Mouse (Mus musculus): ENCODE results near the gene Abraxas1.
A peak's percentile ranks its signal among the peaks of the same experiment; 100 is the strongest.

Gene Abraxas1

DNA sequence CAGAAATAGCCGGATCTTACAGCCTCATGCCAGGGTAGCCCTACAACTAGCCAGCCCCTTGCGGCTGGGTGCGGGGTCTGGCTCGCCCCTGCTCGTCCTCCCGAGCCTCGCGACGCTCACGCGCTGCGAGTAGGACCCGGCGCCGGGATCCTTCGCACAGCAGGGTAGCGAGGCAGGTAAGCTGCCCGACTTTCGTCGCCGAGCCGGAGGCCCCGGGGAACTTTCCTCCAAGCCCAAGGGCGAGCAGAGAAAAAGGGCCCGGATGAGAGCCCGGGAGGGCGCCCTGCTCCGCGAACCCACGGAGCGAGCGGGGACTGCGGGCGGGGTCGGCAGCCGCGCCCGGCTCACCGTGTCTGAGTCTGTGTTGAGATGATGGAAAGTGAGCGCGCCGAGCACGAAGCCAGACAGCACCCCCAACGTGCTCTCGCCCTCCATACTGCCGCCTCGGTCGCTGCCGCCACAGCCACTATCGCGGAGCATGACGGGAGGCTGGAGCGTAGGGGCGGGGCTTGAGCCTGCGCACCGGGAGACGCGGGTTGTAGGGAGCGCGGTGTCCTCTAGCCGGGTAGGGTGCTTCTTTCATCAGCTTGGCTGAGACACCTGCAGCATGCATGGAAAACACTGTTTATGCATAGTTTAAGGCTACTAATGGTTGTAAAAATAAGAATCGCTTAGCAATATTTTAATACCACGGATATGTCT, at the start of gene Abraxas1:
Gene Abraxas1 (minus strand): TSS at position 483 of the 702 bp plus-strand sequence.
- peak; percentile 93 for DNase-seq (ENCODE audit: low read depth, low spot score)

- DNase-seq (ENCODE audit: low read depth, low spot score) = peak; percentile 25
Measured at GRCm38 (mm10) chr5:100869197-100869895, 48.6 kb upstream of the Abraxas1 start.

GRCm38 (mm10) chr5:100866183-100866582, 45.4 kb upstream of the Abraxas1 start:
- DNase-seq (ENCODE audit: low read depth, low spot score) = no peak

DNA sequence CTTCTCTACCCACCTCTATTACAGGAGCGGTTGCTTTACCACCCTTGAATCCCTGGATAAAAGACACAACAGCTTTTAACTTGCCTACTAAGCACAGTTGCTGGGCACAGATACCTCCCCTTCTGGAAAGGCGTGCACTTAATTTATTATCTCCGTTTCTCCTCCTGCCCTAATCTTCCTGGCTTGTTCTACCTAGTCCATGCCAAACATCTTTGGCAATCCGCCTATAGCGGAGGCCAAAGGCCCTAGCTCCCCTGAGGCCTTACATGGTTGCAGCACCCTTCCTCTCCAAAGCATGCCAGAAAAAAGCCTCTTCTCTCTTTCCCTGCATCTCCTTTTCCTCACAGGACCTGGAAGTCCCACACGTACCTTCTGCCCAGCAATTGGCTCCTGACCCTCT, 43.7 kb upstream of the Abraxas1 start:
- DNase-seq (ENCODE audit: low read depth, low spot score) = no peak

- no peak for DNase-seq (ENCODE audit: low read depth, low spot score)
Measured at GRCm38 (mm10) chr5:100863091-100863490, 42.3 kb upstream of the Abraxas1 start.

GRCm38 (mm10) chr5:100861811-100862210, 41.0 kb upstream of the Abraxas1 start:
- DNase-seq (ENCODE audit: low read depth, low spot score) = no peak

DNA sequence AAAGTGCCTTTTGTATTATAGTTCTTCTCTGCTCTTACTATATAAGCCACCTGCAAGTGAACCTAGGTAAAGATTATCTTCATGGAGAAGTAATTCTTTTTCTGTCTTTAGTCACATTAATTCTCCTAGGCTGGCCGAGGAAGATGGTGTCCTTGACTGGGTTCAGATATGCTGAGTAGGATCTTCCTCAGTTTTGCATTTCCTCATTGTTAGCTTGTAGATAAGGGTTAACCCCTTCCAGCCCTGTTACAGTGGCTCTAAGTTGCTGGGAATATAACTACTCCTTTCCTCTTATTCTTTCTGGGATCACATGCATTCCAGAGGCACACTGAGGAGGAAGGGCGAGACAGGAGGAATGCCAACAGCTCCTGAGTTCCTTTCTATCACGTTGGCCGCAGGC, 40.4 kb upstream of the Abraxas1 start:
- no peak for DNase-seq (ENCODE audit: low read depth, low spot score)

DNA sequence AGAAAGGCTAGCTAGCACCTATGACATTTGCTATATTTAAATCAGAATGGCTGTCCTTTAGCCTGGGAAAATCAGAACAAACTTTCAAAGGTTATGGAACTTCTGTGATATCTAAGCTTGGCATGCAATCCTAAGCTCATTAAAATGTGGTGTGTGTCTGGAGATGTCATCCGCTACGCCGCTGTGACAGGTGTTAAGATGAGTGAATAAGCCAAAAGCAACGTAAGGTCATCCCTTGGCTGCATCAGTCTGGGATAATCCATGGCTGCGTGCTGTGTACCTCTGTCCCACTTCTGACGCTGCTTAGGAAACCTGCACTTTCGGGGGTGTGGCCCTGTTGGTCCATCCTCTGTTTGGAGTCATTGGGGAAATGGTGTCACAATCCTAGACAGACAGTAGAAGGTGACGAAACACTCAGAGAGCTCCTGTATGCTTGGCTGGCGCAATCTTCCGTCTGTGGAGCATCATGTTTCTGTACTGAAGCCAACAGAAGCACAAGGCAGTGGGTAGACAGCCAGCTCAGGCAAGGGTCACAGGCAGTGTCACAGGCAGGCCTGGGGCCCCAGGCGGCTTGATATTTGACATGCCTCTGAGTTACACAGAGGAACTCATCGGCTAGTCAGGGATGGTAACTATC, 39.8 kb upstream of the Abraxas1 start:
- DNase-seq (ENCODE audit: low read depth, low spot score) = no peak

GRCm38 (mm10) chr5:100856552-100856951, 35.8 kb upstream of the Abraxas1 start:
- DNase-seq (ENCODE audit: low read depth, low spot score) = peak; percentile 69

DNA sequence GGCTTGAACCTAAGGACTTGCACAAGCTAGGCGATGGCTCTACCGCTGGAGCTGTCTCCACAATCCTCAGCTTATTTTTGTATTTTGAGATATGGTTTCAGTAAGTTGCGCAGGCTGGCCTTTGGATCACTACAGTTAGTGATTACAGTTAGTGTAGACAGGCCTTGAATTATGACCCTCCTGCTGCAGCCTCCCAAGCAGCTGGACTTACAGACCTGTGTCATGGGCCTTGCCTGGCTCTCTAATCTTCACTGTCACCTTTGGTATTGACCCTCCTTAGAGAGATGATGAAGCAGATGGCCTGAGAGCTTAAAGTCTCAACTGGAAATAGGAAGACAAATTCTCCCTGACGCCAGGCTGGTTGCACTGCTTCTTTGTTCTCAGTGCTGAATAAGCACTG, 33.2 kb upstream of the Abraxas1 start:
- no peak for DNase-seq (ENCODE audit: low read depth, low spot score)

GRCm38 (mm10) chr5:100847143-100847542, 26.4 kb upstream of the Abraxas1 start:
- peak; percentile 73 for DNase-seq (ENCODE audit: low read depth, low spot score)

DNA sequence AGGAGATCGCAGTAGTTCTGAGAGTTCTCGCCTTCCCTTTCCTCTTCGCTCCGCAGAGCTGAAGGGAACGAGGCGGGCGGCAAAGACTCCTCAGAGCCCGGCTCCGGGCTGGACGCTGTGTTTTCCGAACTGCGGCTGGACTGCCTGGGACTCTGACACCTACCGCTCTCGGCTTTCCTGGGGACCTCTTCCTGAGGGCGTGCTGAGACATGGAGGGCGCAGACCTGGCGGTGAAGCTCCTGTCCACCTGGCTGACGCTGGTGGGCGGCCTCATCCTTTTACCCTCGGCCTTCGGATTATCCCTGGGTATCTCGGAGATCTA, 25.8 kb upstream of the Abraxas1 start:
- no peak for DNase-seq (ENCODE audit: low read depth, low spot score)

GRCm38 (mm10) chr5:100845848-100846598, 25.3 kb upstream of the Abraxas1 start:
- DNase-seq (ENCODE audit: low read depth, low spot score) = peak; percentile 85

DNA sequence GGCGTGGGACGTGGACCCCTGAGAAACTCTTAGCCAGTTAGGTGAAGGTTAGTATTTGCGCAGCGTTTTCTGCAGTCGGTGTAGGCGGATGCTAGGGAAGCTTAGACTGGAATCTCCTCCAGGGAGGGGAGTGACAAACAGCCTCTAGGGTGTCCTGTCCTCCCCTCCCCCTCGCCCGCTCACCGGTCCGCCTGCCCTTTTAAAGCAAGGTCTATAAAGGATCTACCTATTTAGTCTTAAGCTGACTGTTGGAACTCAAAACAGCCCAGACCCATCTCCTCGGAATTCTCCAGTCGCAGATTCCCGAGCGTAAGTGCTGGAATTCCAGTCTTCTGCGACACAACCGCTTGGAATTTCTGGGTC, 24.7 kb upstream of the Abraxas1 start, which contains the start of gene Gpat3:
Gene Gpat3 (plus strand): TSS at position 229 of the 363 bp plus-strand sequence.
- no peak for DNase-seq (ENCODE audit: low read depth, low spot score)

GRCm38 (mm10) chr5:100844485-100844884, 23.7 kb upstream of the Abraxas1 start:
- no peak for DNase-seq (ENCODE audit: low read depth, low spot score)

DNA sequence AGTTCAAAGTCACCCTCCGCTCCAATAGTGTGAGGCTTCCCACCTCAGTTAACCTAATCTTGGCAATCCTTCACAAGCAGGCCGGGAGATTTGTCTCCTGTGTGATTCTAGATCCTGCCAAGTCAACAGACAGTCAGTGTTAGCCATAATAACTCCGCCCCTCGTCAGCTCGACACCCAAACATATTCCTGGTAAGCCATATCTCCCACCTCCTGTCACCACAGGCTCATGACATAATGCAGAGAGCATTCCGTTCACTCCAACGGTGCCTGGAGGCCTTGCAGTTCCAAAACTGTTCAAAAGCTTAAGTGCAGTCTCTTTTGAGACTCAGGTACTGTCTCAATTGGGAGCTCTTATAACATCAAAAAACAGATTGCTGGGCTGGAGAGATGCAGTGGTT, 17.1 kb upstream of the Abraxas1 start:
- no peak for DNase-seq (ENCODE audit: low read depth, low spot score)

- DNase-seq (ENCODE audit: low read depth, low spot score) = no peak
Measured at GRCm38 (mm10) chr5:100835862-100836538, 15.2 kb upstream of the Abraxas1 start.

GRCm38 (mm10) chr5:100833841-100834240, 13.1 kb upstream of the Abraxas1 start:
- no peak for DNase-seq (ENCODE audit: low read depth, low spot score)

GRCm38 (mm10) chr5:100832680-100833079, 11.9 kb upstream of the Abraxas1 start:
- no peak for DNase-seq (ENCODE audit: low read depth, low spot score)

DNA sequence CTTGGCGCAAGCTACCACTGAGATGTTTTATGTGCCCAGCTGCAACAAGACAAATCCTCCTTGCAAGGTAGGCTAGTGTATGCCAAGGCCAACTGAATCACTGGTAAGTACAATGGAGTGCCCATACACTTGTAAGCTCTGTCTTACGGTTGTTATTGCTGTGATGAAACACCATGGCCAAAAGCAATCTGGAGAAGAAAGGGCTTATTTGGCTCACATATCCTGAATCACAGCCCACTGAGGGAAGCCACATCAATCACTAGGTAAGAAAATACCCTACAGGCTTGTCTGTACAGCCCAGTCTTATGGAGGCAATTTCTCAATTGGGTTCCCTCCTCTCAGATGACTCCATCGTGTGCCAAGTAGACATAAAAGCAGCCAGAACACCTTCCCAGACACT, 7.9 kb upstream of the Abraxas1 start:
- no peak for DNase-seq (ENCODE audit: low read depth, low spot score)

GRCm38 (mm10) chr5:100826531-100826930, 5.8 kb upstream of the Abraxas1 start:
- peak; percentile 60 for DNase-seq (ENCODE audit: low read depth, low spot score)

DNA sequence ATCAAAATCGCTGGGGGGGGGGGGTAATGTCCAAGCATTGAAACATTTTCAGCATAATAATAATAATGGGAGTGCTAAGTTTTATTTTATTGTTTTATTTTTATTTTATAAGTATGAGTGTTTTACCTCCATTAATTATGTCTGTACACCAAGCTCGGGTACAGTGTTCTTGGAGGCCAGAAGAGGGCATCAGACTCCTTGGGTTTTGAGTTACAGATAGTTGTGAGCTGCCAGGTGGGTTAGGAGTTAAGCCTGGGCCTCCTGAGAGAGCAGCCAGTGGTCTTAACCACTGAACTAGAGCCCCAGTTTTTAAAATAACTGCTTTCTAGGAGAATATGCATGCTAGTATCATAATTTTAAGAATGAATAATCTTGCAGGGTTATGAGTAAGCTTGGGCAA, 5.2 kb upstream of the Abraxas1 start:
- DNase-seq (ENCODE audit: low read depth, low spot score) = peak; percentile 77
